Mouse (Mus musculus): ENCODE data around the gene Tctn1. TPM values are rescaled to one million over a fixed set of nuclear protein-coding genes. Genes with fewer than 3 reads are reported as not detected.

Gene Tctn1
- polyA plus RNA-seq (2015; fragmentation: Nextera tagmentation; extraction: Ambion mirVana): 1.6 and 1.9 TPM in 2 replicates

DNA sequence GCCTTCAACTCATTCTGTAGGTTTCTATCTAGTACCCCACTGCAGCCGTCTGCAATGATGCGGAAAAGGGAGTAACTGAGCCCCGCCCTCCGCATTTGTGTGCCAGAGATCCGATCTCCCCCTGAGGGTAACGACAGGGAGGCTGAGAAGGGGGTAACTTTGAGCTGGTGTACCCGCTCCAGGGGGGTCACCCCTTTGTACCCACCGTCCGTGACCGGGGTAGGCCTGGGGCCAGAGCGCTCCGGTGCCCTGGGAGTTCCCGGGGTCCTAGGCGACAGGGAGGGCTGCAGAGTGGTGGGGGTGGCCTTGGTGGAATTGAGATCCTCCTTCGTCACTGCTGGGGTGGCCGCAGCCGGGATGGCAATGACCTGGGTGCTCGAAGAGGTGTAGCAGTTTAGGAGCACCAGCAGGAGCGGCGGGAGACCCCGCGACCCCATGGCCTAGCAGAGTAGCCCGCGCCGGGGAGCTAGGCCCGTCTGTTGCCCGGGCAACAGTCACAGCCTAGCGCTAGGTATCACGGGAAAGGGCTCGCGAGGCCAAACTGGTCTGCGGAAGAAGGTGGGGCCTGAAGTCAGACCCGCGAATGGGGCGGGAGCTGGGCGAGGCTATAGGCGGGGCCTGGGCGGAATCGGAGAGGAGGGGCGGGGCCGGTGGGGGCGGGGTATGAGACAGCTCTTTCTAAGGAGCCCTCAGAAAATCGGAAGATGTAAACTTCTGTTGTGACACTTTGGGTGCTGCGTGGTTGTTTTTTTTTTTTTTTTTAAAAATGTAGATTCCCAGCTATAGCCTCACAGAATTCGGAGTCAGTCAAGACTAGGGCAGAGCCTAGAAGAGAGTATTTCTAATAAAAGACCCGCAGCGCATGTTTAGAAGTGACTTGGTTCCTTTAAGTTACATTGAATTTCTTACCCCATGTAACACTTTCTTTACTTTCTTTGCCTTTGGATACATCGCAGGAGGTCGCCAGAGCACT lies at the start of gene Tctn1:
Gene Tctn1, minus strand, starts transcription at position 528 of the 973 bp plus-strand sequence.
- Histone ChIP-seq H3K4me3 (ENCODE audit: low read depth, low read length) (peak within 1 kb of the TSS; percentile 67), H3K9ac (ENCODE audit: low read depth, low read length) (peak within 1 kb of the TSS; percentile 61), H3K4me2 (replicated peaks; ENCODE audit: low read depth) (peak within 1 kb of the TSS; percentile 76), H3K4me1 (replicated peaks; ENCODE audit: control insufficient read depth, insufficient read depth, low read length) (0 out of 2 replicates have a peak, but pooled peaks cover 3% of the 10 kb centered on the region), H3K27ac (ENCODE audit: low read depth, low read length) (no peak within 1 kb of the TSS), H3K36me3 (ENCODE audit: control insufficient read depth, insufficient read depth) (peaks cover 3% of the 10 kb centered on the region; the same call in 1 of the 2 replicates), H3K9me3 (ENCODE audit: control insufficient read depth) (no peaks in the 10 kb centered on the region), H3K27me3 (replicated peaks; ENCODE audit: control insufficient read depth, insufficient read depth, low read length) (no peaks in the 10 kb centered on the region)
- peak; percentile 92 for ATAC-seq
- WGBS: 2% methylated on average over 49 of the region's 49 CpGs
- TF ChIP-seq CTCF (IDR thresholded peaks at IDR 0.05; ENCODE audit: low read depth): no peak

DNA sequence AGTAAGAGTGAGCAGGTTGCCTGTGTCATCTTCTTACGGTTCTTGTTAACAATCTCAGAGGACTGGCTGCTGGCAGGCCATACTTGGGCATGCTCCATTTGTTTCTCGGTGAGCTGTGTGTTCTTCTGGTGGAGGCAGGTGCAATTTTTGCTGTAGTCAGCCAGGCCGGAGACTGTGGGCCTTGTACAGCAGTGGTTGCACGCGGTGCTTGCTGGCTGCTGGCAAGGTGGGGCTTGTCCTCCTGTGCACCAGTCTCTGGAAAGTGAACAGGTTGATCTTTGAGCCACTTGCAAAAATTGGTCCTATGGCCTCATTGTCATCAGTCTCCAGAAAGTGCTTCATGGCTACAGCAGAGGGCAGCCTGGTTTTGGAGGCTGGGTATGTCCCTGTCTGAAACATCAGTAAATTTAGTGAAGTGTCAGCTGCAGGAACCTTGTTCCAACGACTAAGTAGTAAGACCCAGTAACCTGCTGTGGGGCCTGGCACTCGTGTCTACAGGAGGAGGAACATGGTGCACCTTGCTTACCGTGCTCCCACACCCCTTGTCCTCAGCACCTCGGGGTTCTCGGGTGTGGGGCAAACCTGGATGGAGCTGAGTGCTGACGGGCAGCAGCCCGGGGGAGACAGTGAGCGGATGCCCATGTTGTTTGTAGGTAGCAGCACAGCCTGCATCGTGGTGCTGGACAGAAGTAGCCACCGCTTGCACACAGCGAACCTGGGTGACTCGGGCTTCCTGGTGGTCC lies 48.9 kb upstream of the Tctn1 start:
- no peaks in the 10 kb centered on the region for H3K9me3 ChIP-seq (ENCODE audit: control insufficient read depth)
- no peak overlapping the region for H3K4me3 ChIP-seq (ENCODE audit: low read depth, low read length)
- H3K9ac ChIP-seq (ENCODE audit: low read depth, low read length): no peak overlapping the region
- no peak for ATAC-seq
- no peak overlapping the region for H3K27ac ChIP-seq (ENCODE audit: low read depth, low read length)
- no peak for TF ChIP-seq CTCF (IDR thresholded peaks at IDR 0.05; ENCODE audit: low read depth)
- H3K4me1 ChIP-seq (replicated peaks; ENCODE audit: control insufficient read depth, insufficient read depth, low read length): no peaks in the 10 kb centered on the region
- no peak overlapping the region for H3K4me2 ChIP-seq (replicated peaks; ENCODE audit: low read depth)
- H3K27me3 ChIP-seq (replicated peaks; ENCODE audit: control insufficient read depth, insufficient read depth, low read length): no peaks in the 10 kb centered on the region
- WGBS: 91% methylated on average over 17 of the region's 17 CpGs
- H3K36me3 ChIP-seq (ENCODE audit: control insufficient read depth, insufficient read depth): peaks cover 81% of the 10 kb centered on the region

DNA sequence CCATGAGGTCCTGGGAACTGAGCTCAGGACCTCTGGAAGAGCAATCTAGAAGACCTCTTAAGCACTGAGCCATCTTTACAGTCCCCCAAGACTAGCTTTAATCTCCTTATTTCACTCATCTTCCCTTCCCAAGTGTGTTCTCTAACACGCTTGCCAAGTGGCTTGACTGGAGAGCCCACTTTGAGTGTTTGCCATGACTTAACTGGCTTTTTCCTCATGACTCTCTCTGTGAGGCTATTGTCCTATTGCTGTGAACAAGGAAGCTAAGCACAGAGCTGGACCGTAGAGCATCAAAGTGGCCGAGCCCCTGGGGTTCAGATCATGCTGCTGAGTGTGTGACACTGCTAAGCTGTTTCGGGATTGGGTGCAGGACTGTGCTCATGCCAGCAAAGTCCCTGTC lies 48.1 kb upstream of the Tctn1 start:
- H3K27ac ChIP-seq (ENCODE audit: low read depth, low read length): no peak overlapping the region
- H3K27me3 ChIP-seq (replicated peaks; ENCODE audit: control insufficient read depth, insufficient read depth, low read length): no peaks in the 10 kb centered on the region
- no peak for TF ChIP-seq CTCF (IDR thresholded peaks at IDR 0.05; ENCODE audit: low read depth)
- no peaks in the 10 kb centered on the region for H3K4me1 ChIP-seq (replicated peaks; ENCODE audit: control insufficient read depth, insufficient read depth, low read length)
- no peak overlapping the region for H3K9ac ChIP-seq (ENCODE audit: low read depth, low read length)
- H3K9me3 ChIP-seq (ENCODE audit: control insufficient read depth): no peaks in the 10 kb centered on the region
- 90% methylated on average over 4 of the region's 4 CpGs for WGBS
- no peak for ATAC-seq
- H3K4me3 ChIP-seq (ENCODE audit: low read depth, low read length): no peak overlapping the region
- peaks cover 81% of the 10 kb centered on the region for H3K36me3 ChIP-seq (ENCODE audit: control insufficient read depth, insufficient read depth)
- no peak overlapping the region for H3K4me2 ChIP-seq (replicated peaks; ENCODE audit: low read depth)

DNA sequence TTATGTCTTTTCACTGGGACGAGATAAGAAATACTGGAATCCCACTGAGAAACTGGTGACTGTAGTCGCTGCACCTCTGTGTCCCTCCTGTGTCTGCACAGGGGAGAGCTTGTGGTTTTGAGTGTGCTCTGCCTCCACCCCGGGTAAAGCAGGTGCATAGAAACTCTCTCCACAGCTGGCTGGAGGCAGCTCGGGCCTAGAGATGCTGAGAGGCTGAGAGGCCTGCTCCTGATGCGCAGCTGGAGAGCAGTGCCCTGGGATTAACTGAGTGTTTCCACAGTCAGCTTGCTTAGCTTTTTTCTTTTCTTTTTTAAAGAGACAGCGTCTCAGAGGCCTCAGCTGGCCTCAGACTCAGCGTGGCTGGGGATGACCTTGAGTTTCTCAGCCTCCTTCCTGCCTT lies 47.4 kb upstream of the Tctn1 start:
- no peak for ATAC-seq
- TF ChIP-seq CTCF (IDR thresholded peaks at IDR 0.05; ENCODE audit: low read depth): no peak
- no peaks in the 10 kb centered on the region for H3K27me3 ChIP-seq (replicated peaks; ENCODE audit: control insufficient read depth, insufficient read depth, low read length)
- no peak overlapping the region for H3K4me2 ChIP-seq (replicated peaks; ENCODE audit: low read depth)
- H3K36me3 ChIP-seq (ENCODE audit: control insufficient read depth, insufficient read depth): peaks cover 74% of the 10 kb centered on the region
- no peak overlapping the region for H3K27ac ChIP-seq (ENCODE audit: low read depth, low read length)
- H3K9me3 ChIP-seq (ENCODE audit: control insufficient read depth): no peaks in the 10 kb centered on the region
- H3K9ac ChIP-seq (ENCODE audit: low read depth, low read length): no peak overlapping the region
- H3K4me3 ChIP-seq (ENCODE audit: low read depth, low read length): no peak overlapping the region
- no peaks in the 10 kb centered on the region for H3K4me1 ChIP-seq (replicated peaks; ENCODE audit: control insufficient read depth, insufficient read depth, low read length)
- WGBS: 78% methylated on average over 7 of the region's 7 CpGs

DNA sequence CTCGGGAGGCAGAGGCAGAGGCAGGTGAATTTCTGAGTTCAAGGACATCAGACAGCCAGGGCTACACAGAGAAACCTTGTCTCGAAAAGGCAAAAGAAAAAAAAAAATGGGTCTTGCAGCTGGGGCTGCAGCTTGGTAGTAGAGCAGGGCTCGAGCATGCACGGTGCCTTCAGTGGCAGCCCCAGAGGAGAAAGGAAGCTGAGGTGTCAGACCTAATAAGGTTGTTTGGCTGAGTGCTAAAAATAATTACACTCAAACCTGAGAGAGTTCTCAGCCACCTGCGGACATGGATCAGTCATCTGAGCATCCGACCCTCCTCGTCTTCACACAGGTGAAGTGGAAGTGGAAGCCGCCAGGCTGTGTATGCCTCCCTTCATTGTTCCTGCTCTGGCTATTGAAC lies 46.4 kb upstream of the Tctn1 start:
- Histone ChIP-seq H3K27ac (ENCODE audit: low read depth, low read length) (no peak overlapping the region), H3K4me3 (ENCODE audit: low read depth, low read length) (no peak overlapping the region), H3K4me2 (replicated peaks; ENCODE audit: low read depth) (no peak overlapping the region), H3K9ac (ENCODE audit: low read depth, low read length) (no peak overlapping the region), H3K4me1 (replicated peaks; ENCODE audit: control insufficient read depth, insufficient read depth, low read length) (0 out of 2 replicates have a peak, but pooled peaks cover under 1% of the 10 kb centered on the region), H3K36me3 (ENCODE audit: control insufficient read depth, insufficient read depth) (peaks cover 67% of the 10 kb centered on the region), H3K27me3 (replicated peaks; ENCODE audit: control insufficient read depth, insufficient read depth, low read length) (no peaks in the 10 kb centered on the region), H3K9me3 (ENCODE audit: control insufficient read depth) (no peaks in the 10 kb centered on the region)
- WGBS: 78% methylated on average over 8 of the region's 8 CpGs
- no peak for TF ChIP-seq CTCF (IDR thresholded peaks at IDR 0.05; ENCODE audit: low read depth)
- no peak for ATAC-seq

DNA sequence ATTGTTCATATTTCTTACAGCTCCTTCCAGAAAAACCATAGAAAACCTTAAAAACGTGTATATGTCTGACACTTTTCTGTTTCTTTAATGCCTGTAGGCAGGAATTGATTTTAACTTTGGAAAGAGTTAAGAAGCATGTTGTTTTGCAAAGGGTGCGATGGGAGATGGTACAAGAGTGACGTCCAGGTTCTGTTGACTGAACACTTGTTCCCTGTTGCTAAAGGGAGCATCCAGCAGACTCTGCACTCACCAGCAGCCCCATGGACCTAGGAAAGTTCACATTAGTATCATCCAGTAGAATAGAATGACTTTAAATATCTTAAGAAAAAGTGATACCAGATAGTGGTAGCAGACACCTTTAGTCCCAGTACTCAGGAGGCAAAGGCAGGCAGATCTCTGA lies 42.3 kb upstream of the Tctn1 start:
- 90% methylated on average over 3 of the region's 3 CpGs for WGBS
- no peak for TF ChIP-seq CTCF (IDR thresholded peaks at IDR 0.05; ENCODE audit: low read depth)
- Histone ChIP-seq H3K9ac (ENCODE audit: low read depth, low read length) (no peak overlapping the region), H3K9me3 (ENCODE audit: control insufficient read depth) (no peaks in the 10 kb centered on the region), H3K27ac (ENCODE audit: low read depth, low read length) (no peak overlapping the region), H3K27me3 (replicated peaks; ENCODE audit: control insufficient read depth, insufficient read depth, low read length) (no peaks in the 10 kb centered on the region), H3K4me3 (ENCODE audit: low read depth, low read length) (no peak overlapping the region), H3K4me1 (replicated peaks; ENCODE audit: control insufficient read depth, insufficient read depth, low read length) (peaks cover 15% of the 10 kb centered on the region; the same call in 1 of the 2 replicates), H3K36me3 (ENCODE audit: control insufficient read depth, insufficient read depth) (peaks cover 30% of the 10 kb centered on the region; the same call in 1 of the 2 replicates), H3K4me2 (replicated peaks; ENCODE audit: low read depth) (no peak overlapping the region)
- no peak for ATAC-seq
